Mouse (Mus musculus): ENCODE measurements around the gene Plekhg1. TPM values are rescaled to one million over a fixed set of nuclear protein-coding genes. Genes with fewer than 3 reads are reported as not detected.

Plekhg1 gene
- 6.1 and 8.3 TPM in 2 replicates for polyA plus RNA-seq (2015; fragmentation: Nextera tagmentation; extraction: Ambion mirVana)

GRCm38 (mm10) chr10:3740148-3740503 lies at the start of gene Plekhg1:
TSS of gene Plekhg1 (plus strand) at chr10:3740364.

GRCm38 (mm10) chr10:3972981-3973588 lies 232.9 kb downstream of the Plekhg1 start, which contains the start of gene Mthfd1l:
TSS of gene Mthfd1l (plus strand) at chr10:3973118.

Other genes with a start within 250 kb of the Plekhg1 start
- 0.19 and 0.21 TPM in 2 replicates for gene Iyd, start 200.1 kb upstream of the Plekhg1 start, polyA plus RNA-seq (2015; fragmentation: Nextera tagmentation; extraction: Ambion mirVana)
- gene Mthfd1l, start 232.8 kb downstream of the Plekhg1 start, polyA plus RNA-seq (2015; fragmentation: Nextera tagmentation; extraction: Ambion mirVana) = 22.1 and 24.0 TPM in 2 replicates

All from spleen, postnatal 0 days (tissue).